In the genomic region with DNA sequence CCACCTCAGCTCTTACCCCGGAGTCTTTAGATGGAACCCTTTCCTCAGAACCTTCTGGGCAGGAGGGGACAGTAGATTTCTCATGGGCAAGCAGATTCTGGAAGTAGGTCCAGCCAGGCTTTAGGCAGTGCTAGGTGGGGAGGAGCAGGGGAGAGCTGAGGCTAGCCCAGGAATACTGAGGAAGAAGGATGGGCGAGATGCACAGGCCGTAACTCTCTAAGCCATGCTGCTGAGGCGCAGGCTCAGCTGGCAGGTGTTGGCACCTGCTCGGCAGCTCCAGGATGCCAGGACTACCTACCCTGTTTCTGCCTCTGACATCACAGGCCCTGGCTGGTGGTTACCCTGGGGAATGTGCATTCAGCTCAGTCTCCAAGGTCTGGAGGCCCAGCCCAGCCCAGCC, we compare ENCODE assay signal across 23 mouse cellular contexts. TPM values are rescaled to one million over a fixed set of nuclear protein-coding genes. Genes with fewer than 3 reads are reported as not detected.
A peak's percentile ranks its signal among the peaks of the same experiment; 100 is the strongest.
DNase-seq lines count a peak whose midpoint lies in the region; ATAC-seq and TF ChIP-seq lines count a peak whose summit lies in the region.
"Had no signal": no experiment of that assay in that cellular context is flagged by ENCODE, and none has a peak within 500 bp of the region (broad histone marks: within the 10 kb centered on the region; RNA-seq: fewer than 3 reads in every experiment).

No protein-coding gene starts in this region.

- TF ChIP-seq CTCF in gastrocnemius, adult 2 months (IDR thresholded peaks at IDR 0.05) = no peak
- no peak for TF ChIP-seq CTCF in lung, postnatal 0 days (IDR thresholded peaks at IDR 0.05)

- H3K36me3 ChIP-seq in hindbrain, embryonic 12.5 days = no peaks in the 10 kb centered on the region
- no peaks in the 10 kb centered on the region for H3K36me3 ChIP-seq in hindbrain, embryonic 14.5 days (replicated peaks; ENCODE audit: control insufficient read depth, insufficient read depth)
- H3K36me3 ChIP-seq in lung, postnatal 0 days (ENCODE audit: insufficient read depth, low read length) = no peaks in the 10 kb centered on the region
- H3K36me3 ChIP-seq: limb, embryonic 15.5 days had no signal

- no peaks in the 10 kb centered on the region for H3K9me3 ChIP-seq in hindbrain, embryonic 12.5 days (replicated peaks)
- H3K9me3 ChIP-seq in hindbrain, embryonic 14.5 days (ENCODE audit: control insufficient read depth, low read length) = no peaks in the 10 kb centered on the region
- no peaks in the 10 kb centered on the region for H3K9me3 ChIP-seq in lung, postnatal 0 days (ENCODE audit: low read length)
- H3K9me3 ChIP-seq: limb, embryonic 15.5 days had no signal

- no peak for ATAC-seq in hindbrain, embryonic 12.5 days (ENCODE audit: low FRiP score)
- ATAC-seq in hindbrain, embryonic 14.5 days (ENCODE audit: low FRiP score) = no peak
- no peak for ATAC-seq in lung, postnatal 0 days
- ATAC-seq: forebrain, postnatal 0 days; hindbrain, embryonic 16.5 days; midbrain, embryonic 16.5 days had no signal

- TF ChIP-seq EP300 in lung, postnatal 0 days (IDR thresholded peaks at IDR 0.05) = no peak

- no peak overlapping the region for H3K4me2 ChIP-seq in hindbrain, embryonic 12.5 days (replicated peaks)
- no peak overlapping the region for H3K4me2 ChIP-seq in hindbrain, embryonic 14.5 days (replicated peaks)
- no peak overlapping the region for H3K4me2 ChIP-seq in lung, postnatal 0 days (replicated peaks; ENCODE audit: low read depth, low read length)
- H3K4me2 ChIP-seq: limb, embryonic 15.5 days; lung, embryonic 14.5 days had no signal

- H3K4me1 ChIP-seq in hindbrain, embryonic 12.5 days = peaks cover 15% of the 10 kb centered on the region
- peaks cover 8% of the 10 kb centered on the region; the same call in 1 of the 2 replicates for H3K4me1 ChIP-seq in hindbrain, embryonic 14.5 days (replicated peaks; ENCODE audit: control insufficient read depth, insufficient read depth, low read length)
- H3K4me1 ChIP-seq in lung, postnatal 0 days (ENCODE audit: insufficient read depth, low read depth, low read length) = peaks cover 22% of the 10 kb centered on the region; the same call in 1 of the 2 replicates

- 0 out of 2 replicates have a peak overlapping the region, but pooled peaks have one; percentile 18 for H3K9ac ChIP-seq in hindbrain, embryonic 12.5 days
- no peak overlapping the region for H3K9ac ChIP-seq in hindbrain, embryonic 14.5 days
- no peak overlapping the region for H3K9ac ChIP-seq in lung, postnatal 0 days (replicated peaks; ENCODE audit: low read depth)
- H3K9ac ChIP-seq: forebrain, postnatal 0 days; limb, embryonic 15.5 days; lung, embryonic 14.5 days had no signal

- intact Hi-C loops in gastrocnemius, adult 2 months (cut with DNase I) = no loop called here
- intact Hi-C loops in left cerebral cortex, postnatal 10 days (cut with DNase I) = no loop called here

- DNase-seq in gastrocnemius, adult 2 months = no peak
- DNase-seq in gastrocnemius, adult 18-20 months (ENCODE audit: low spot score) = no peak
- DNase-seq in hindbrain, embryonic 14.5 days (ENCODE audit: low spot score) = no peak
- DNase-seq in lung, postnatal 0 days (ENCODE audit: low spot score) = no peak
- no peak for DNase-seq in lung, postnatal 36 days
- DNase-seq in testis, postnatal 10 days (ENCODE audit: low spot score) = peak; percentile 40
- no peak for DNase-seq in left cerebral cortex, postnatal 10 days (ENCODE audit: extremely low spot score in 1 of 2, low spot score in 2 of 2)
- DNase-seq: cerebellum, postnatal 25 days; forebrain, postnatal 0 days; gastrocnemius, postnatal 10 days; kidney, adult 2 months; lung, embryonic 14.5 days; retina, postnatal 1 day; right cerebral cortex, postnatal 4 days had no signal

- 86% methylated on average over 5 of the region's 5 CpGs for WGBS in hindbrain, embryonic 12.5 days
- 89% methylated on average over 5 of the region's 5 CpGs for WGBS in hindbrain, embryonic 14.5 days
- WGBS in lung, postnatal 0 days = 72% methylated on average over 5 of the region's 5 CpGs

- H3K4me3 ChIP-seq in gastrocnemius, adult 2 months = no peak overlapping the region
- no peak overlapping the region for H3K4me3 ChIP-seq in hindbrain, embryonic 12.5 days
- no peak overlapping the region for H3K4me3 ChIP-seq in hindbrain, embryonic 14.5 days (replicated peaks; ENCODE audit: low read length)
- no peak overlapping the region for H3K4me3 ChIP-seq in lung, postnatal 0 days (ENCODE audit: low read depth, low read length)
- H3K4me3 ChIP-seq: limb, embryonic 15.5 days had no signal

- peak overlapping the region; percentile 82 for H3K27ac ChIP-seq in gastrocnemius, adult 2 months
- H3K27ac ChIP-seq in hindbrain, embryonic 12.5 days = no peak overlapping the region
- H3K27ac ChIP-seq in hindbrain, embryonic 14.5 days = no peak overlapping the region
- H3K27ac ChIP-seq in lung, postnatal 0 days (ENCODE audit: low read length) = peak overlapping the region; percentile 69
- H3K27ac ChIP-seq: limb, embryonic 15.5 days had no signal

- peaks cover 3% of the 10 kb centered on the region; the same call in 1 of the 2 replicates for H3K27me3 ChIP-seq in hindbrain, embryonic 12.5 days
- H3K27me3 ChIP-seq in hindbrain, embryonic 14.5 days (ENCODE audit: control insufficient read depth, insufficient read depth, low read length) = no peaks in the 10 kb centered on the region
- no peaks in the 10 kb centered on the region for H3K27me3 ChIP-seq in lung, postnatal 0 days (replicated peaks; ENCODE audit: insufficient read depth, low read length)
- H3K27me3 ChIP-seq: CH12.LX; limb, embryonic 15.5 days had no signal

RNA-seq across cellular contexts. Expression of gene Sema4c, which starts 12.2 kb away (rescaled TPM):
- 10 to 100 TPM in 1 of 2 experiments, 1 to 10 TPM in 1; 6.8 to 10.0 TPM for total RNA-seq in gastrocnemius, adult 2 months (2021)
- total RNA-seq in gastrocnemius, adult 18-20 months (2021) = 1 to 10 TPM; 4.7 to 6.8 TPM
- 33.4 and 35.6 TPM in 2 replicates for polyA plus RNA-seq in hindbrain, embryonic 12.5 days (2016; fragmentation: Nextera tagmentation; extraction: Ambion mirVana)
- 3.1 and 3.8 TPM in 2 replicates for polyA plus RNA-seq in hindbrain, embryonic 14.5 days (2014; fragmentation: Nextera tagmentation; extraction: Ambion mirVana)
- 11.7 and 15.0 TPM in 2 replicates for polyA plus RNA-seq in lung, postnatal 0 days (2015; fragmentation: Nextera tagmentation; extraction: Ambion mirVana)
- total RNA-seq in left cerebral cortex, postnatal 10 days (2021) = 10 to 100 TPM; 20.9 to 27.4 TPM

RNA-seq across cellular contexts. Expression of gene Ankrd39, which starts 23.1 kb away (rescaled TPM):
- total RNA-seq in gastrocnemius, adult 2 months (2021) = 1 to 10 TPM; 7.2 to 9.3 TPM
- 1 to 10 TPM; 7.3 to 8.6 TPM for total RNA-seq in gastrocnemius, adult 18-20 months (2021)
- 17.8 and 18.8 TPM in 2 replicates for polyA plus RNA-seq in hindbrain, embryonic 12.5 days (2016; fragmentation: Nextera tagmentation; extraction: Ambion mirVana)
- 23.9 and 26.9 TPM in 2 replicates for polyA plus RNA-seq in hindbrain, embryonic 14.5 days (2014; fragmentation: Nextera tagmentation; extraction: Ambion mirVana)
- polyA plus RNA-seq in lung, postnatal 0 days (2015; fragmentation: Nextera tagmentation; extraction: Ambion mirVana) = 19.4 and 23.1 TPM in 2 replicates
- 10 to 100 TPM; 13.4 to 18.1 TPM for total RNA-seq in left cerebral cortex, postnatal 10 days (2021)

RNA-seq across cellular contexts. Expression of gene Gm42417, which starts 31.1 kb away (rescaled TPM):
- total RNA-seq in gastrocnemius, adult 2 months (2021) = 1,000 to 10,000 TPM in 1 of 2 experiments, 100 to 1,000 TPM in 1; 819 to 1,877 TPM
- total RNA-seq in gastrocnemius, adult 18-20 months (2021) = 1,000 to 10,000 TPM; 1,348 to 1,458 TPM
- polyA plus RNA-seq in hindbrain, embryonic 12.5 days (2016; fragmentation: Nextera tagmentation; extraction: Ambion mirVana) = not detected in 2 replicates
- 0.23 and 1.1 TPM in 2 replicates for polyA plus RNA-seq in hindbrain, embryonic 14.5 days (2014; fragmentation: Nextera tagmentation; extraction: Ambion mirVana)
- 0.62 TPM in 1 of 2 replicates, not detected in the other for polyA plus RNA-seq in lung, postnatal 0 days (2015; fragmentation: Nextera tagmentation; extraction: Ambion mirVana)
- under 1 TPM in 1 of 2 experiments, not detected in 1; 0.49 TPM for total RNA-seq in left cerebral cortex, postnatal 10 days (2021)
- total RNA-seq: adrenal gland, adult 2 months; layer of hippocampus, postnatal 14 days; left cerebral cortex, postnatal 14 days had no signal
- polyA plus RNA-seq: adrenal gland, adult 2 months; kidney, adult 2 months; large intestine, adult 2 months; lung, embryonic 14.5 days had no signal

RNA-seq across cellular contexts. Expression of gene Ankrd23, which starts 33.6 kb away (rescaled TPM):
- 1,000 to 10,000 TPM; 1,971 to 4,216 TPM for total RNA-seq in gastrocnemius, adult 2 months (2021)
- 1,000 to 10,000 TPM; 3,219 to 3,282 TPM for total RNA-seq in gastrocnemius, adult 18-20 months (2021)
- 14.6 and 18.8 TPM in 2 replicates for polyA plus RNA-seq in hindbrain, embryonic 12.5 days (2016; fragmentation: Nextera tagmentation; extraction: Ambion mirVana)
- polyA plus RNA-seq in hindbrain, embryonic 14.5 days (2014; fragmentation: Nextera tagmentation; extraction: Ambion mirVana) = 6.9 and 10.6 TPM in 2 replicates
- polyA plus RNA-seq in lung, postnatal 0 days (2015; fragmentation: Nextera tagmentation; extraction: Ambion mirVana) = 6.2 and 10.5 TPM in 2 replicates
- 1 to 10 TPM; 5.3 to 5.8 TPM for total RNA-seq in left cerebral cortex, postnatal 10 days (2021)

RNA-seq across cellular contexts. Expression of gene Cnnm3, which starts 58.7 kb away (rescaled TPM):
- 10 to 100 TPM in 1 of 2 experiments, 1 to 10 TPM in 1; 9.7 to 12.0 TPM for total RNA-seq in gastrocnemius, adult 2 months (2021)
- total RNA-seq in gastrocnemius, adult 18-20 months (2021) = 10 to 100 TPM; 11.6 TPM
- 4.5 and 4.6 TPM in 2 replicates for polyA plus RNA-seq in hindbrain, embryonic 12.5 days (2016; fragmentation: Nextera tagmentation; extraction: Ambion mirVana)
- 6.1 and 6.8 TPM in 2 replicates for polyA plus RNA-seq in hindbrain, embryonic 14.5 days (2014; fragmentation: Nextera tagmentation; extraction: Ambion mirVana)
- 3.3 TPM in 2 replicates for polyA plus RNA-seq in lung, postnatal 0 days (2015; fragmentation: Nextera tagmentation; extraction: Ambion mirVana)
- 10 to 100 TPM; 30.3 to 34.1 TPM for total RNA-seq in left cerebral cortex, postnatal 10 days (2021)

Comparison
In these comparisons a context has a peak if more than half of its experiments do, and no peak if none do; other contexts are left out.
1. H3K27ac ChIP-seq: peak in gastrocnemius, adult 2 months (single experiment) and lung, postnatal 0 days (single experiment); none in hindbrain, embryonic 12.5 days (single experiment) and hindbrain, embryonic 14.5 days (single experiment).
2. RNA of gene Gm42417, which starts 31.1 kb away (total RNA-seq): 819 to 1,877 TPM in gastrocnemius, adult 2 months and 1,348 to 1,458 TPM in gastrocnemius, adult 18-20 months; 0.49 TPM in left cerebral cortex, postnatal 10 days; every median in the first group is over 100 times any median in the second.